Comparison of ENCODE assay signal across 25 mouse cellular contexts in genomic region chr7:108957734-108958133, GRCm38 (mm10). TPM values are rescaled to one million over a fixed set of nuclear protein-coding genes. Genes with fewer than 3 reads are reported as not detected.
"Had no signal": no experiment of that assay in that cellular context is flagged by ENCODE, and none has a peak within 500 bp of the region (broad histone marks: within the 10 kb centered on the region; RNA-seq: fewer than 3 reads in every experiment).

No protein-coding gene starts in this region.

- H3K9me3 ChIP-seq: liver, embryonic 13.5 days; liver, embryonic 15.5 days; lung, embryonic 15.5 days; megakaryocyte, embryonic 14.5 days; midbrain, embryonic 12.5 days; midbrain, embryonic 15.5 days; neural tube, embryonic 13.5 days; neural tube, embryonic 15.5 days had no signal

- H3K27ac ChIP-seq: liver, embryonic 13.5 days; liver, embryonic 15.5 days; lung, embryonic 15.5 days; macrophage; midbrain, embryonic 12.5 days; midbrain, embryonic 15.5 days; neural tube, embryonic 13.5 days; neural tube, embryonic 15.5 days had no signal

- DNase-seq: liver, embryonic 13.5 days; liver, postnatal 0 days; lung, adult 2 months; lung, postnatal 14 days; lung, postnatal 36 days; retina, postnatal 1 day; right cerebral cortex, adult 18-20 months; right cerebral cortex, postnatal 25 days; right cerebral cortex, postnatal 4 days; spleen, adult 18-20 months; thymus, adult 18-20 months; thymus, postnatal 14 days; thymus, postnatal 36 days had no signal

- H3K36me3 ChIP-seq: liver, embryonic 13.5 days; liver, embryonic 15.5 days; lung, embryonic 15.5 days; midbrain, embryonic 12.5 days; midbrain, embryonic 15.5 days; neural tube, embryonic 13.5 days; neural tube, embryonic 15.5 days had no signal

- ATAC-seq: liver, postnatal 0 days; lung, postnatal 0 days; midbrain, embryonic 15.5 days had no signal

- H3K4me1 ChIP-seq: liver, embryonic 13.5 days; liver, embryonic 15.5 days; lung, embryonic 15.5 days; midbrain, embryonic 12.5 days; midbrain, embryonic 15.5 days; neural tube, embryonic 13.5 days; neural tube, embryonic 15.5 days had no signal

- H3K4me3 ChIP-seq: liver, embryonic 13.5 days; liver, embryonic 15.5 days; lung, embryonic 15.5 days; megakaryocyte, embryonic 14.5 days; midbrain, embryonic 12.5 days; midbrain, embryonic 15.5 days; neural tube, embryonic 13.5 days; neural tube, embryonic 15.5 days had no signal

- H3K9ac ChIP-seq: liver, embryonic 13.5 days; liver, embryonic 15.5 days; liver, postnatal 0 days; lung, embryonic 15.5 days; midbrain, embryonic 12.5 days; midbrain, embryonic 15.5 days; neural tube, embryonic 13.5 days; neural tube, embryonic 15.5 days had no signal

RNA-seq across cellular contexts. Expression of gene Tub, which starts 7.6 kb away (rescaled TPM):
- polyA plus RNA-seq: liver, postnatal 0 days; macrophage had no signal

RNA-seq across cellular contexts. Expression of gene Nlrp10, which starts 27.8 kb away (rescaled TPM):
- polyA plus RNA-seq: liver, postnatal 0 days; midbrain, embryonic 15.5 days; midbrain, postnatal 0 days; neural tube, embryonic 11.5 days; neural tube, embryonic 13.5 days; neural tube, embryonic 15.5 days; stomach, embryonic 14.5 days had no signal
